Mouse (Mus musculus) cerebellum, adult 11 months (tissue): ENCODE data around the gene Nrg3.
A peak's percentile ranks its signal among the peaks of the same experiment; 100 is the strongest.

Experiments
- DNase-seq: peaks from one replicate; pipeline ENCODE4 v3.0.0; 2022

The Nrg3 gene

DNA sequence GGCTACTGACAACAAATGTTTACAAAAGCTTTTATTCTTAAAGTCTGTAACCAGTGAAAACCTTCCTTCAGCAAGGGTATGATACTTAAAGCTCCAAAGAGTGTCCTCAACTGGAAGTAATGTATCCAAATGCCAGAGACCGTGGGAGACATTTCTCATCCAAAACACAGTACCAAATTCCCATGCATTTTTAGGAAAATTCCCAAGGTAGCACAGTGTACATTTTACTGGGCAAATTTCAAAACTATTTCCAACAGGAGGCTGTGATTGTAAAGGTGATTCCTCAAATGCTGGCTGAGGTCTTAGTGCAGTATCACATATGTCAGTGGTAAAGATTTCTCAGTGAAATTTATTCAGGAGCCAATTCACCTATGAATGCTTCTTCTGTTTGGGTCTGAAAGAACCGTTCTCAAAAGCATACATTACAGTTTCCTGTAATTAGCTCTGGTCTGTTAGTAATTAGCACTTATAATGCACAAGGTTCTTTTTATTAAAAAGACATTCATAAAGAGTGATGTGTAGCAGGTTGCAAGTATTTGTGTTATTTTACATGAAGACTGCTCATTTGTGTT is 536.3 kb downstream of the Nrg3 start:
- DNase-seq, result no peak

DNA sequence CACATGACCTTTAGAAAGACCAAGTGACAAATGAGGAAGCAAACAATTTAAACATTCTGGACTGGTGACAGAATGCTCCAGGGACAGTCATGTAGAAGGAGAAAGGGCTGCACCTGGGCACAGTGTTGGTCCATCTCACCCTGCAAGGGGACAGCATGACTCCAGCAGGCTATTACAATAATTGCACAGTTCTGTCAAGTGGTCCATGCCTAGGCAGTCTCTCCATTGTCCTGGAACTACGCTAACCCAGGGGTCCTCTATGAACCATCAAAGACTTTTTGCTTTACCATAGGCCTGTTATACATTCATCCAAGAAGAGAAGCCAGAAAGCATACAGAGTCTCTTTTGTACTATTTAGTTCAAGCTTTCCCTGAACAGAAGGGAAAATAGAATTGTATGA is 549.2 kb downstream of the Nrg3 start:
- DNase-seq, result no peak

DNA sequence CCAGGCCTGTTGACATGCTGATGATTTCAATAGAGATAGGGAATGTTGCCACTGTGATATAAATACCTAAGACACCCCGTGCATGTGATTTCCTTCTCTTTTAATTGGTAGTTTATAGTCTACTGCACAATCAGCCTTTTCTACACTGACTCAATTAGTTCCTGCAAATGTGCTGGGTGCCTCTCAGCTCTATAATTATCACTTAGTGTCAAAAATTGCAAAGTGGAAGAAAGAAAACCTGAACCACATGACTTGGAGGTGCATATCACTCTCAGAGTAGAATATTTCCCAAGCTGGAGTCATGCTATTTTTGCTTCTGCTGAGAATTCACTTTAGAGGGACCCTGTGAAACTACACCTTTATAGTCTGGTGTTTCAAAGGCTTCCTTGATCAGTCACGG is 552.1 kb downstream of the Nrg3 start:
- no peak for DNase-seq

DNA sequence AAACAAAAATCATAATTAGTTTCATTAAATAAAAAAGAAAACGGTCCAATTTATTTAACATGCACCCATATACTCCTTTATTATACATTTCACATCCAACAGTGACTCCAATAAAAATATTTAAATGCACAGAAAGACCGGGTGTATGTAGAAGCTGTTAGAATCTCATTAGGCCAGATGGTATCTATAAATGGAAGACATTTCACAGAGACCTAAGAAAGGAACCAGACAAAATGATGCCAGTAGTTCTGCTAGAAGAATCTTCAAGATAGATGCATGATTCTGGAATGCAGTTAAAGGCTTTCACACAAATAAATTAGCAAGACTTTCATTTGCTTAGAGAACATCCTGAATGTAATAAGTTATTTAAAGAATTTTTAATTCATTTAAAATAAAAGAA is 602.3 kb downstream of the Nrg3 start:
- no peak for DNase-seq

DNA sequence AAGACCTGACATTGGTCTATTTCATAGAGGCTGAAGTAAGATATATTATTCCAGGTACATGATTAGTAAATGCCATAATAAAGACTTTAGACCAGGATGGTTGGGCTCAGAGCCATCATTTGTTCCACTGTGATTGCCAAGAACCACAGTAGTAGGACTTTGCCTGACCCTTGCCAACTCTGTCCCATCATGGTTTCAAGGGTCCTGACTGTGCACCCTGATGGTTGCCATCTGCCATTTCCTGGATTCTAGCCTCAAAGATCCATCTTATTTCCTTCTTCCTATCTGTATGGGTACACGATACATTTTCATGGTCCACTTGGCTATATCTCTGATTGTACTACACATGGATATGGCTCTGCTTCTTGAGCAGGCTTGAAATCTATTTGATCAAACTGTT is 625.3 kb downstream of the Nrg3 start:
- peak; percentile 76 for DNase-seq

DNA sequence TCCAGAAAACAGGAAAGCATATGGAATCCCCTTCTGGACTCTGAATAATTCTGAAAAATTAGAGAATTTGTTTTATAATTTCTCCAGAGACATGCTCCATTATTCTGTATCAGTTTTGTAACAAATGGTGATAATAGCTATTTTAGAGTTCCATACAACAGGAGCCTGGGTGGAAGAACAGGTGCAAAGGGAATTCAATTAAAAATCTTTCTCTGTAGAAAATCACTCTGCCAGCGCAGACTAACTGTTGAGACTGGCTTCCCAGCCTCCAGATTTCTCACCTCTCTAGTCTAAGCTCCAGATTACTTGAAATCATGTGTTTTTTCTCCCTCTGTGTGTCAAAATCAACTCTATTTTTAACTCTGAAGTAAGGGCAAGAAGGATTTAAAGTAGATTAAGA is 625.8 kb downstream of the Nrg3 start:
- DNase-seq, result peak; percentile 12

DNA sequence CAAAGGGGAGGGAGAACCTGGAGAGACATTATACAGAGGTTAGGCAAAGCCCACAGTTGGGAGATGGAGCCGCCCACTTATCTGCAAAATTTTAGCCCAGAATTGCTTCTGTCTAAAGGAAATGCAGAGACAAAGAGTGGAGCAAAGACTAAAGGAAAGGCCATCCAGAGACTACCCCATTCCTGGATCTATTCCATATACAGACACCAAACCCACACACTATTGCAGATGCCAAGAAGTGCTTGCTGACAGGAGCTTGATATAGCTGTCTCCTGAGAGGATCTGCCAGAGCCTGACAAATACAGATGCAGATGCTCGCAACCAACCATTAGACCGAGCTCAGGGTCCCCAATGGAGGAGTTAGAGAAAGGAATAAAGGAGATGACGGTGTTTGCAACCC is 637.9 kb downstream of the Nrg3 start:
- DNase-seq, result no peak

DNA sequence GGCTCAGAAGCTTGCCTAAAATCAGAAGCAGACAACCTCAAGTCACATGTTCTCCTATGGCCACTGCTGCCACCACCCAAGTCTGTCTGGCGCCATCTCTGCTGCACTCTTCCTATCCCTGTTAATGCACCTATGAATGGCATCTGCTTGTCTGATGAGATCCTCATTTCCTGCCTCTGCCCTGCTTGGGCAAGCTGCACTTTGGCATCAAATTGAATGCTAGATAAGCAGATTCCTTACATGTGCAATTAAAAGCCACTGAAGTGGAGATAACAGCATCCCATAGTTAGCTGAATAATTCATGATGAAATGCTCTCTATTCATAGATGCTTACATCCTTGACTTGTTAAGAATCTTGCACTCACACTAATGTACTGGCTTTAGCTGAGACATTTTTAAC is 648.0 kb downstream of the Nrg3 start:
- no peak for DNase-seq

DNA sequence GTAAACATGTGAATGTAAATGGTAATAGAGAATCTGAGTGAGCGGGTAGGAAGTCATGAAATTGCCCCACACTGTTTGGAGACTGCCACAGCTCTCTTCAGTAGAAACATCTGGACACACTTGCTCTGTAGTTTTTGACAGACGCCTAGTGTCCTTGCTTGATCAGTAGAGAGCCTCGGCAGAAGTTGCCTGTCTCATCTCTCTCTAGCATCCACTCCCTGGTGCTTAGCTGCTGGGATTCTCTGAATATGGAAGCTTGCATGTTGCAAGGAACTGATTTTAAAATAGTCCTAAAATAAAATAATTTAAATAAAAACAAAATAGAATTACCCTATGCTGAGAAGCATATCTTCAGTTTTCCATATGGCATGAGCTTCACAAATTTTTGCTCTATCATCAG is 675.9 kb downstream of the Nrg3 start:
- DNase-seq, result no peak

DNA sequence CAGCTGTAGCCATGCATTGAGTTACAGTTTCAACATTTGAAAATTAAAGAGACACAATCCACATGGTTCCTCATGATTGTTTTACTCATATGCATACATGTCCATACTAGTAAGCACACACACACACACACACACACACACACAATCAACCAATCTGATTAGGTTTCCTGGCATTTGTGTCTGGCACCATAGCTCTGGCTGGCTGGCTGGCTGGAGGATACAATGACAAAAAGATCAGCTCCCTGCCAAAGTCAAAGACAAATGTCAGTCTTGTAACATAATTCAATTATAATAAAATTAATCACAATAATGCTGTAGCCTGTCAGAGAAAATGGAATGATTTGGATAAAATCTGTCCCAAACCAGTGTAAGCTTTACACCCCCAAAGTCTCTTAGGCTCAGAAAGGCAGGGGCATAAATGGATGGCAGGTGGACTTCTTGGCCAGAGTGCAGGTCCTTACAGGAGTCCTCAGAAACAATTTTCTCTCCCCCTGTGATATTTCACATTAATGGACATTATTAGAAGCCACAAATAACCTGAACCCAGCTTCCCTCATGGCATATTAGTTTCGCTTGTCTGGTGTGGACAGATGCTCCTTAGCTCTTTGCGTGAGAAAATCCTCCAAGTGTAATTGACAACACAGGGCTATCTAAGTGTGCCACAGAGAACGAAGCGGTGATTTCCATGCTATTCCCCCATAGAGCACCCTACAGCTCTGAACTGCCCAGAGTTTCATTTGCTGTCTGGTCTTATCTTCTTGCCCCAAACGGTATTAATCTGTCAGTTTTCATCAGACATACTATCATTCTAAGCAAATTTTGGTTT is 697.4 kb downstream of the Nrg3 start:
- DNase-seq, result no peak

DNA sequence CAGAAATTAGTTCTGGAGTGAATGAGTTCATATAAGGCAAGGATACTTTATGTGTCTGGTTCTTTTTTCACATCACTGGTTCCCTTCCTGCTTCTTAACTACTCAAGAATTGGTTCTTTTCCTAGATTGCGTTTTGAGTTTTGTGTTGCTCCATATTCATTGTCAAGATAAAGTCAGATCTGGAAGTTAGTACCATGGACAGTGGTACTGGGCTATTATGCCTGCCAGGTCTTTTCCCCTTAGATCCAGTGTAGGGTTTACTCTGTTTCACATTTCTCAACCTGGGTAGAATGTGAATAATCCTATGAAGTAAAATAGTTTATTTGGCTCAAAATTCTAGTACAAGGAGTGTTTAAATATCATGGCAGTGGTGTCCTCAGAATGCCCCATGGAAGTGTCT is 698.1 kb downstream of the Nrg3 start:
- no peak for DNase-seq

DNA sequence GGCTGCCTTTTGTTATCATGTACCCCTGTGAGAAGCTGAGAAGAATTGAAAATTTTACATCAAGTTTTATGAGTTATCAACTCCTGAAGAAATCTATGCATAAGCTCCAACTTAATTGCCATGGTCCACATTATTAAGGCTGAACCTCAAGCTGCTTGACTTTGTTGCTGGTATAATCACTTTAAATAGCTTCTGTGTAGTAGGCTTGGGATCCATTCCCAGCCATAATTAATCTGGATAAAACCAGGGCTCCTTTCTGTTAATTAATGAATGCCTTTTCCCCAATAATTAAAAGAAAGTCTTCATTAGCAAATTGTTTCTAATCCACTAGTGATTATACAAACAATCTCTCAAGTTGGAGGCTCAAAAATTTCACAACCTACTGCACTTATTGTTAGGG is 742.4 kb downstream of the Nrg3 start:
- no peak for DNase-seq

DNA sequence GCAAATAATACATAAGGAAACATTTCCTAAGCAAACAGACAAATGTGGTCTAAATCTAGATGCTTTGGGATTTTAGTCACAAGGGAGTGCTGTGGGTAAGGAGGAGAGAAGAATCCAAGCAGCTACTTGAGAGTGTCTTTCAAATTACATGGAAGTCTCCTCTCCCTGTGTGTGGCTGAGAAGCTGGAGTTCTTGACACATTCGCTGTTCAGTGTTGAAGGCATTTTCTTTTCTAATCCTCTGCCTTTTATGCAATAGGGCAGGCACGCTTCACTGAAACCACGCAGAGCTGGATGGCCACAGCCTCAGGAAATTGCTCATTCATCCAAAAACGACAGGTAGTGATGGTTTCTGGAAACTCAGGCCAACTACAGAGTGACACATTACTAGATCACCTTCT is 769.0 kb downstream of the Nrg3 start:
- no peak for DNase-seq

DNA sequence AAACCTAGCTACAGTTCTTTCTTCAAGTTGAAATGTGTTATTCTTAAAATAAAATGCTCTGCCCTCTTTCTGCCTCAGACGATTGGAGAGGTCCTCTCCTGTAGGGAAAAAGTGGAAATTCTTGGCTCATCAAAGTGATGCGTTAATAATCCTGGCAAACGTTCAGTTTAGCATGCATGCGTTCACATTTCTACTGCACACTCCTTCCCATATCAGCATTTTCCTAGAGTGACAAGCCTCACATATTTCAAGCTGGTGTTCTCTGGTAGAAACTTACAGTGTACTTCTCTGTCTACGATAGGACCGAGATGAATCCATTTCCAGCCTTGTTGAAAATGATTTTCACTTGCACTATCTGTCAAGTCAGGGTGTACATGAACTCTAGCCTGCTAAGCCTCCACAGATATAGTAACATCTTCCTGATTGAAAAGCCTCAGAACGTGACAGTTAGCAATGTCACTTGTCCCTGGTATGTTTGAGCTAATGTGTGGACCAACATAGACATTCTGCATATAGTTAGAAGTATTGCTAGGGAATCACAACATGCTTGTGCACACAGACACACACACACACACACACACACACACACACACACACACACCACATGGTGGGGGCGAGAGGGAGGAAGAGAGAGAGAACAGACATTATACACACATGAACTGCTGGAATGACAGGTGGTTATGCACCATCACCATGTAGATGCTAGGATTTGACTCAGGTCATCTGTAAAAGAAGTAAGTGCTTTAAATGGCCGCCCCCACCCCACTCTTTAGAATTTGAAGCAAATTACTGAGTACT is 770.1 kb downstream of the Nrg3 start:
- no peak for DNase-seq

DNA sequence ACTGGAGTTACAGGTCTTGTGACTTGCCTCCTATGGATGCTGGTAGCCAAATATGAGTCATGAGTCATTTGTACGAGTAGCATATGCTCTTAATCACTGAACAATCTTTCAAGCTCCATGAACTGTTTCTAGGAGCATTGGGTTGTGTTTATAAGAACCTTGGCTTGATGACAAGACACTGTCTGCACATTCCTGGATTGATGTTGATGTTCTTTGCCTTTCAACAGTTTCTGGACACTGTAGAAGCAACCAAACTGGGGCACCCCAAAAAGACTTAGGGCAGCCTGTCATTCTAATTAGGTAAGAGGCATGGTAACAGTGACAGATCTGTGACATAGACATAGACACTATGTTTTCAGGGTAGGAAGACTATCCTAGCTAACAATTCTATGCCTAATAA is 771.5 kb downstream of the Nrg3 start:
- DNase-seq, result no peak

DNA sequence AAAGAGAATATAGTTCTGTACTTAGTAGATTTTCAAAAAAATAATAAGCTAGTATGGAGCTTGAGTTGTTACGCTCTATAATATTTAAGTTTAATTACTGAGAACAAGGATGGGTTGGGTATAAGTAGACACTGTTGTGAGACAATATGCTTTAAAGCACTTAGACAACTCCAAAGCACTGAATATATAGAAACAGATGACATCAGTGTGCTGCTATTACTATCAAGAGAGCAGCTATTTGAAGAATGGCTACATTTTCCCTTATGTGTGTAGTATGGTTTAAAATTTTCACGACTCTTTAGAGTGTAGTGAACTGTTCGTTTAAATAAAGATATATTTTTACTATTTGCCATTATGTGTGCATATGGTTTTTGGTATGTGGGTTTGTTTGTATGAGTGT is 771.9 kb downstream of the Nrg3 start:
- DNase-seq, result no peak

DNA sequence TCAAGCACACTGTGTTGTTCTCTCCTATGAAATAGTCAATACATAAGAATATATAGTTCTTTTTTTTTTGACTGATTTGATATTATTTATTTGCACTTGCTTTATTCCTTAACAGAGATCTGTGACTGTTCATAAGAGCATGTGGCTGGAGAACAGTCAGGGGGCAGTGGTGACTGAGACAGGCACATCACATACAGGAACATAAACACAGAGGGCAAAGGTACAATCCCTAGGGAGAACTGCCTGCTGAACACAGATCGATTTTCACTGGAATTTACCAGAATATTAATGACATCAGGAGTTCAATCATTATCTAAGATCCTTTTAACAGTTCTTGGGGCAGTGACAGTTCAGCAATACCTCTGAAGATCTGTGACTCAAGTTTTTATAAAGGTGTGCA is 812.9 kb downstream of the Nrg3 start:
- DNase-seq, result no peak

DNA sequence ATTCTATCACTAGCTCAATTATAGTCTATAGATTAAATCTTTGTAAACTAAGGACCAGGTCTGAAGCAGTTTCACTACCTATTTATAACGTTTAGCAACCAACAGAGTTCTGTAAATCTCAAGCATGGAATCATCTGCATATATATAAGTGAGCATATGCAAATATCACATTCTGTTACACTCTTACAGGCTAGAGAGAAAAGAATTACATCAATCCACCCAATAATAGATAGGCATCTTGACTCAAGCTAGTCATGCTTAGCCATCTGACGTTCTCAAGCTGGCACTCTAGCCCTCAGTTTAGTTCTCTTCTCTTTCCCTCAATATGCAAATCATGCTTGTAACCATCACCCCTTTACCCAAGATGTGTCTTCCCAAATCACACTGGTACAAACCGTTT is 835.8 kb downstream of the Nrg3 start:
- DNase-seq, result no peak

DNA sequence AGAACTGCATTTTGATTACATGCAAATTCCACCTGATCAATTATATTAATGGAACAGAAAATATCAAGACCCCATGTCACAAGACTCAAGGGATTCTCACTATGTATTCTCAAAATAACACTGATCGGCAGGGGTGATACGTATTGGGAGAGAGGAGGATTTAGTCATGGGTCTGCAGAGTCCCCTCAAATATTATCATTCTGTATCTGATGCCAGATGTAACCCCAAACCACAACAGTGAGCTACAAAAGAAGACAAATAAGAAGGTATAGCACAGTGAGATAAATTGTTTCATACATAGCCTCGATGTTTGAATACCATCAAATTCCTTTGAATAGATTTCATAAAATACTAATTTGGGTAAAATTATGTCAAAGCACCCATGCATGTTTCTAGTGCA is 842.8 kb downstream of the Nrg3 start:
- no peak for DNase-seq

DNA sequence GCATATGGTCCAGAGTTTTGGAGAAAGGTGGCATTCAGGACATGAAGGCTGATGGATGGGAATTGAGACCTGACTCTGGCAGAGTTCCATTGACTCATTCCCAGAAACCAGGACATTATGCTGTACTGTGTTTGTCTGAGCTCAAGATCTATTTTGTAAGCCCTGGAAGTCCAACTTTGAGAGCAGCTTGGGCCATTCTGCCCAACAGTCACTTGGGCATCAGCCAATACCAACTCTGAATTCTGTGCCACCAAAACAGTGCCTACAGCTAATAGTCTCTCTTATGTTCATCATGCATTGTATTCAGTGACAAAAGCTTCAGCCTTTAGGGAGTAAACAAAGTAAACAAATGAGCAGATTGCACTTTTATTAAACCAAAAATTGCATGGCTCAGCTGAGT is 843.2 kb downstream of the Nrg3 start:
- DNase-seq, result peak; percentile 12

DNA sequence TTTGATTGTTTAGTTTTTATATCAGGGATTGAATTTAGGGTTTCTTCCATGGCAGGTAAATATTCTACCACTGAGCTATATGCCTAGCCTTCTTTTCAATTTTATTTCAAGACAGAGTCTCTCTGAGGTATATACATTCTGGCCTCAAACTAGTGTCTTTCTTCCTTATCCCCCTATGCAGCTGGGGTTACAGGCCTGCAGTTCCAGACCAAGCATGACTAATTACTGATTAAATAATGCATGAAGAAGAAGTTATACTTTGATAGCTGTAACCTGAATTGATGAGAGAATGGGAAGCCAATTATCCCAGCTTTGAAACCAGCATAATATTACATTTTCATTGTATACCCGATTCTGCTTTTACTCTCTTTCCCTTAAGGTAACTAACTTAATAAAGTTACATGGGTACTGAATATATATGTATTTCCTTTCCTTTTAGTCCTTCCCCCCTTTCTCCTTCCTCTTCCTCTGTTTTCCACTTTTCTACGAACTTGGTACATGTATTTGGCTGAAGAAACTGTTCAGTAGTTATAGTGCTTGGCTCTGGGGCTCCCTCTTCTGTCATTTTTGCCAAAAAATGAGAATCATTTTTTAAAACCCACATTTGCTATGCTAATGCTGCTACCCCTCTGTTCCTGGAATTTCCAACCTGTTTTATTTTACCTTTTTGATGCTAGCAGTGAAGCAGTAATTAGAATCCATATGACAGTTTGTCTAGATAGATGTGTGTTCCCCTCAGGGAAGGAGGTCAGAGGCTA is 843.8 kb downstream of the Nrg3 start:
- no peak for DNase-seq

DNA sequence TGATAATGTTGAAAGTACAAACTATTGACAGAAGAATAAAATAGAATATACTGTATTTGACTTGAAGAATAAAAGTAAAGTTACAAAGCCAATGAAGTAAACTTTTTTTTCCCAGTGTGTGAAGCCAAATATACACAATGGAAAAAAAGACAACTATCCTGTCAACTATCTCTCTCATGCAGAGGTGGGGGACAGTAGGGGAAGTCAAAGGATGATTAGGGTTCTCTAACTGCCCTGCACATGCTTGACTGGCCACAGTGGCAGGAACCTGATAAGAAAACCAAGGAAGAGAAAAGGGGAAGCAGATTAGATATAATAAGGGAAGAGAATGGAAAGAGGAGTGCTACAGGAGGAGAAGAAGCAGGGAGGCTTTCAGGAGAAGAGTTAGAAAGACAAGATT is 855.9 kb downstream of the Nrg3 start:
- no peak for DNase-seq

DNA sequence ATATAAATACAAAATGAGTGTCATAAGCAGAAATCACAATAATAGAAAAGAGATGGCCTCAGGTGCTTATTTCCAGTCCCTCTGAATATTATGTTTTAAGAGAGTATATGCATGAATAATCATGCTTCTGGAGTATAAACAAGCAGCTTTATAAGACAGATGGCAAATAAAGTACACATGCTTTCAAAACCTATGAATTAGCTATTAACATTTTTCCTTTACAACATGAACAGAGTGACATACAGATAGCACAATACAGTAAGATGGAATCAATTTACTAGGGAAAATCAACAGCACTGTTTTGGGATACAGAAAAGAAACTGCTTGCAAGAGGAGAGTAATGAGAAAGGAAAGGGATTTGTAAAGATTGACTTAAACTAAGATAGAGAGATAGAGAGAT is 875.2 kb downstream of the Nrg3 start:
- no peak for DNase-seq

DNA sequence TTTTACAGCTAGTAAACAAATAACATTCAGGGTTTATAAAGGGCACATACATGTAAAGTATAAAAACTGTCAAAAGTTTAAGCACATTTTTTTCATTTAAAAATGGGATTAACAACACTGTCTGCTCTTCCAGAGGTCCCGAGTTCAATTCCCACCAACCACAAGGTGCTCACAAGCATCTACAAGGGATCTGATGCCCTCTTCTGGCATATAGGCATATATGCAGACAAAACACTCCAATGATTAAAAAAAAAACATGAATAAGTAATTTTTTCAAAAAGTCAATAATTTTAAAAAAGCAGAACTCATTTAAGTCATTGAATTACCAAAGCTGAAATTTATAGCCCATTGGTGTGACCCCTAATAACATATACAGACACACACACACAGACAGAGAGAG is 878.6 kb downstream of the Nrg3 start:
- no peak for DNase-seq
